Mouse (Mus musculus): Measurements from ENCODE around the gene Th. TPM values are rescaled to one million over a fixed set of nuclear protein-coding genes. Genes with fewer than 3 reads are reported as not detected.

Gene Th
- total RNA-seq (2018; cell fraction: chromatin; rRNA removed) = not detected
- total RNA-seq (2018; cell fraction: cytosol; rRNA removed) = not detected
- total RNA-seq (2018; cell fraction: nucleus; rRNA removed) = not detected
- polyA plus RNA-seq (2018) = not detected in 3 replicates

- no peak within 1 kb of the TSS for H3K27ac ChIP-seq
- 88% methylated on average over 3 of the region's 3 CpGs for WGBS (ENCODE audit: missing documents)
Measured at GRCm38 (mm10) chr7:142931028-142931427, at the start of gene Th. Gene Th, minus strand, starts transcription at chr7:142931128.

DNA sequence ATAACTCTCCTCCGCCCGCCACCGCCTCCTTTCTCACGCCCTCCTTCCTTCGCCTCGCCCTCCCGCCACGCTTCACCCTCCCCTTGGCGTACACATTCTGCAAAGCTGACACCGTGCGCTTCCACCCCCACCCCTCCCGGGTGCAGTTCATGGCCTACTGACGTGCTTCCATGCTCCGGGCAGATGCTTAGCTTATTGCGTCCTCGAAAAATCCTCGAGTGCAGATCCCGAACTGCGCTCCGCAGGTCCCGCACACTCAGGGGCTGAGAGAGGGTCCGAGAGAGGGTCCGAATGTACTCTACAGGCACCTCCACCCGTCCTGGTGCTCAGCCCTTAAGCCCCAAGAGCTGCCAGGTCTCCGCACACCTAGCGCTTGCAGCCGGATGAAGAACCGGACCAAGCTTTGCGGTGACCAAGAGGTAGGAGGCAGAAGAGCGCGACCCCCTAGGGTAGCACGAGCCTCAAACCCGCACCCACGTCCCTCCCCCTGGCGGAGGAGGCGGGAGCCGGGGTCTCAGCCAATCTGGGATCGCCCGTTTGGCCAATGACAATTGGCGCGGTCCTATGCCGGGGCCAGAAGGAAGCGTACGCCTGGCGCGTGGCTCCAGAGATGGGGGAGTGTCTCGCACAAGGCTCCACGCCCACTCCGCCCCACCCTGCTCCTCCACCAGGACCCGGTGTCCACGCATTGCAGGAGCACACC, 38.0 kb upstream of the Th start, which contains the start of gene Ascl2:
Ascl2 (minus strand) TSS at position 456 of the 703 bp plus-strand sequence.
- 4% methylated on average over 51 of the region's 51 CpGs for WGBS (ENCODE audit: missing documents)
- H3K4me3 ChIP-seq (ENCODE audit: inconsistent target) = peak within 1 kb of the TSS; percentile 5; the same call in 1 of the 2 replicates

More at GRCm38 (mm10) chr7:142931028-142931427, at the start of gene Th:
- Histone ChIP-seq H3K36me3 (ENCODE audit: inconsistent target) (no peaks in the 10 kb centered on the region), H3K79me2 (ENCODE audit: inconsistent target) (no peaks in the 10 kb centered on the region), H3K4me3 (ENCODE audit: inconsistent target) (no peak within 1 kb of the TSS)

DNA sequence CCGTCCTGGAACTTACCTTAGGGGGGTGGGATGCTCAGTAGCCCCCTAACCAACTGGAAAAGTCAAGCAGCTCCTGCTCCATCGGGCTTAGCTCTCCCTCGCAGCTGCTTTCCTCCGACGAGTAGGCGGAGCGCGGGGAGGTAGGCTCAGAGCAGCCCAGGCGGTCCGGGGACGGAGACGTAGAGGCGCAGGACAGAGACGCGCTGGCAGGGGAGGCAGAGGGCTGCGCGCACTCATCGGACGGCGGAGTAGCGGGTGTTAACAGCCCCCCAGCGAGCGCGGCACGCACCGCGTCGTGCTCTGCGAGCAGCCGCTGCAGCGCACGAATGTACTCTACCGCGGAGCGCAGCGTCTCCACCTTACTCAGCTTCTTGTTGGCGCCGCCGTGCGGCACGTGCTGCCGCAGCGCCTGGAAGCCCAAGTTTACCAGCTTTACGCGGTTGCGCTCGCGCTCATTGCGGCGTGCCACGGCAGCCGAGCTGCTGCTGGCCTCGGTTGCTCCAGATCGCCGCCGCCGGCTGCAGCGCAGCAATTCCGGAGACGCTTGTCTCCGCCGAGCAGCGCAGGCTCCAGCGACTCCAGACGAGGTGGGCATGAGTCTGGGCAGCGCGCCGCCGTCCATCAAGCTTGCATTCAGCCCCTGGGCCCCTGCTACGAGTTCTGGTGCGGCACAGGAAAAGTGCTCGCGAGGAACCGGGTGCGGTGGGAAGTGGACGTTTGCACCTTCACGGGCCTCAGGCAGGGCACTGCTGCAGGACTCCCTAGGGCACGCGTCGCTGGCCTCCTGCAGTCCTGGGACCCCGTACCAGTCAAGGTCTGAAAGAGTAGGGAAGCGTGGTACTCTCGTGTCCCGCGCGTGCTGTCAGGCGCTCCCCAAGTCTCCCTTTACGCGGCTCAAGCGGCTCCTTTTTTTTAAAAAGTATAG, 37.2 kb upstream of the Th start:
- Histone ChIP-seq H3K36me3 (ENCODE audit: inconsistent target) (no peaks in the 10 kb centered on the region), H3K27ac (no peak overlapping the region), H3K4me3 (ENCODE audit: inconsistent target) (peak overlapping the region; percentile 5; the same call in 1 of the 2 replicates), H3K79me2 (ENCODE audit: inconsistent target) (no peaks in the 10 kb centered on the region)
- WGBS (ENCODE audit: missing documents) = under 1% methylated on average over 89 of the region's 90 CpGs

More for the DNA sequence above, 38.0 kb upstream of the Th start, which contains the start of gene Ascl2:
- H3K79me2 ChIP-seq (ENCODE audit: inconsistent target) = no peaks in the 10 kb centered on the region
- H3K27ac ChIP-seq = no peak within 1 kb of the TSS
- H3K36me3 ChIP-seq (ENCODE audit: inconsistent target) = no peaks in the 10 kb centered on the region

DNA sequence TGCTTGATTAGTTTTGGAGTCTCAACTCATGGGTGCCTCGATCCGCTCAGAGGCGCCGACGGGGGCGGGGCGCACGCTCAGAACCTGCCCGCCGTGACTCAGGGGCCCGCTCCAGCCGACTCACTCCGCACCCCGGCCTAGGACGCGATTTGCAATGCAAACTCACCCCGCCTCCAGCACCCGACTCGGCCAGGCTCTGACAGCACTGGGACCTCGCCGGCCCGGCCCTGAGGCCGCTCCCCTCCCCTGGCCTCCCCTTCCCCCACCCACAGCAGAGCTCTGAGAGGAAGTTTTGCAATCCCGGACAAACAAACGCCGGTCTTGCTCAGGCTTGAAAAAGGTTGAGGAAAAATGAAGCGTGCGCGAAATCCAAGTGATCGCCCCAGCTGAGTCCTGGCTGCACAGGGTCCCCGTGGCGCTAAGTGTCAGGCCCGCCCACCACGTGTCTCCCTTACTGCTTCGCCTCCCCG, 36.5 kb upstream of the Th start:
- 3% methylated on average over 30 of the region's 36 CpGs for WGBS (ENCODE audit: missing documents)
- no peak overlapping the region for H3K4me3 ChIP-seq (ENCODE audit: inconsistent target)
- no peaks in the 10 kb centered on the region for H3K79me2 ChIP-seq (ENCODE audit: inconsistent target)
- no peak overlapping the region for H3K27ac ChIP-seq
- H3K36me3 ChIP-seq (ENCODE audit: inconsistent target) = no peaks in the 10 kb centered on the region

- Histone ChIP-seq H3K27ac (no peak overlapping the region), H3K4me3 (ENCODE audit: inconsistent target) (no peak overlapping the region), H3K79me2 (ENCODE audit: inconsistent target) (no peaks in the 10 kb centered on the region), H3K36me3 (ENCODE audit: inconsistent target) (no peaks in the 10 kb centered on the region)
- 92% methylated on average over 4 of the region's 4 CpGs for WGBS (ENCODE audit: missing documents)
Measured at GRCm38 (mm10) chr7:142959752-142960151, 28.8 kb upstream of the Th start.

GRCm38 (mm10) chr7:142958817-142959216, 27.9 kb upstream of the Th start:
- H3K4me3 ChIP-seq (ENCODE audit: inconsistent target) = no peak overlapping the region
- H3K27ac ChIP-seq = no peak overlapping the region
- H3K79me2 ChIP-seq (ENCODE audit: inconsistent target) = no peaks in the 10 kb centered on the region
- WGBS (ENCODE audit: missing documents) = 6% methylated on average over 1 of the region's 1 CpGs
- no peaks in the 10 kb centered on the region for H3K36me3 ChIP-seq (ENCODE audit: inconsistent target)

DNA sequence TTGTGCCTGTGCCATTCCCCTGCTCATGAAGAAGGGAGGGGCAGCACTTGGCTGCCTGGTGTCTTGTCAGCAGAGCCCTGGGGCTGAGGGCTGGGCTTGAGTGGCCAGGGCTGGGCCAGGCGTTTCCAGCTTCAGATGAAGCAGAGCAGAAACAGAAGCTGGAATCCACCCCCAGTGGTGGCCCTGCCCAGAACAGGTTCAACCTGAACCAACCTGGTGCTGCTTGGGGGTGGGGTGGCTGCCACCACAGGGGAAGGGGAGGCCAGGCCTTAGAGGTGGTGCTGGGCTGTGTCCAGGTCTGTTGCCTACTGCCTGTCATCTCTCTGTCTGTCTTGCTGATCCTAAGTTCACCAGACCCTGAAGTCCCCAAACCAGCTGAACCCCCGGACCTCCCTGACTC, 25.1 kb upstream of the Th start:
- Histone ChIP-seq H3K4me3 (ENCODE audit: inconsistent target) (no peak overlapping the region), H3K36me3 (ENCODE audit: inconsistent target) (no peaks in the 10 kb centered on the region), H3K79me2 (ENCODE audit: inconsistent target) (no peaks in the 10 kb centered on the region), H3K27ac (no peak overlapping the region)
- WGBS (ENCODE audit: missing documents) = 85% methylated on average over 2 of the region's 2 CpGs

DNA sequence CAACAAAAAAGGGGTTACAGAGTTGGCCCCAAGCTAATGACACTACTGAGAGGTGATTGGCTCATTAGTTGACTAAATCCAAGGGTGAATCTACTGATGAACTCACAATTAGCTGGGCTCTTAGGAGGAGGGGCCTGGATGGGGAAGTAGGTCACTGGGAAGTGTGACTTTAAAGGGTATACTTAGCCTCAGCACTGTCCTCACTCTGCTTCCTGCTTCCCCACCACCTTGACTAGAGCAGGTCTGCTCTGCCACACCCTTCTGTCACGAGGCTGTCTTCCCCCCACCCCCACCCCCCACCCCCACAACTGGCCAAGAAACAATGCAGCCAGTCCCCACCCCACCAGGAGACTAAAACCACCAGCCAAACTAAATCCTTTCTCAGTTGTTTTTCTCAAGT, 18.6 kb upstream of the Th start:
- no peaks in the 10 kb centered on the region for H3K79me2 ChIP-seq (ENCODE audit: inconsistent target)
- no peaks in the 10 kb centered on the region for H3K36me3 ChIP-seq (ENCODE audit: inconsistent target)
- WGBS (ENCODE audit: missing documents) = 0% methylated on average over 1 of the region's 1 CpGs
- no peak overlapping the region for H3K4me3 ChIP-seq (ENCODE audit: inconsistent target)
- no peak overlapping the region for H3K27ac ChIP-seq

GRCm38 (mm10) chr7:142937631-142938030, 6.7 kb upstream of the Th start:
- Histone ChIP-seq H3K4me3 (ENCODE audit: inconsistent target) (no peak overlapping the region), H3K79me2 (ENCODE audit: inconsistent target) (no peaks in the 10 kb centered on the region), H3K36me3 (ENCODE audit: inconsistent target) (no peaks in the 10 kb centered on the region), H3K27ac (no peak overlapping the region)

GRCm38 (mm10) chr7:142935708-142936107, 4.8 kb upstream of the Th start:
- Histone ChIP-seq H3K27ac (no peak overlapping the region), H3K79me2 (ENCODE audit: inconsistent target) (no peaks in the 10 kb centered on the region), H3K36me3 (ENCODE audit: inconsistent target) (no peaks in the 10 kb centered on the region), H3K4me3 (ENCODE audit: inconsistent target) (no peak overlapping the region)
- 93% methylated on average over 14 of the region's 14 CpGs for WGBS (ENCODE audit: missing documents)

DNA sequence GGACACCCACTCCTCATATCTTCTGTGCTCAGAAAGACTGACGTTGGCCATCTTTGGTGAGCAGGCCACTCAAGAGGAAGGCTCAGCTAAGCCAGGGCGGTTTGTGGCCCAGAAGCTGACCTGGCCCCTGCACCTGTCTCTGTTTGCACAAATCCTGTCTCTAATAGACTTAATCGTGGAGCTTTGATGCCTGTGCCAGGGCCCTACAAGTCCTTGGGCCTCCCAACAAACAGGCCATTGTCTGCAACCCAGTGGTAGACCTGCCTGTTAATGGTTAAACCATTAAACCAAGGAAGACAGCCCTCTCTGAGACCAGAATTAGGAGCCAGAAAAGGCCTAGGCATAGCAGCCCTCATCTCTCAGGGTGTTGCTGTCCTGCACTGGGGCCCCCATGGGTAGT, 1.5 kb upstream of the Th start:
- H3K36me3 ChIP-seq (ENCODE audit: inconsistent target) = no peaks in the 10 kb centered on the region
- H3K4me3 ChIP-seq (ENCODE audit: inconsistent target) = no peak overlapping the region
- H3K79me2 ChIP-seq (ENCODE audit: inconsistent target) = no peaks in the 10 kb centered on the region
- 90% methylated on average over 3 of the region's 3 CpGs for WGBS (ENCODE audit: missing documents)
- H3K27ac ChIP-seq = no peak overlapping the region

DNA sequence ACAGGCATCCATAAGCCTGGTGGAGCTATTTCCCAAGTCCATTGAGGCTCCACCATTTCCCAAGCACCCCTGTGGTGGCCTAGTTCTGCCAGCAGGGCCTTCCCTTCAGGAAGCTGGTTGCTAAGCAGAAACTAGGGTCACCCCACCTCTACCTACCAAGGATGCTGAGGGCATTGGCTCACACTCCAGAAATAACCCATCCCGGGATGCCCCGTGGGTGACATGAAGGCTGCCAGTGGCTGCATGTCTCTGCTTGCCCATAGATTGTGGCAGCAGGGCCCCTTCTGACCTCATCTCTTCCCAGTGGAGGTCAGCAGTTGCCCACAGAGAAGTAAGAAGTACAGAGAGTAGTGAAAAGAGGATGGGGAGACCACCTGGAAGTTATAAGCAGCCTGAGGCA, 1.4 kb downstream of the Th start:
- H3K36me3 ChIP-seq (ENCODE audit: inconsistent target) = no peaks in the 10 kb centered on the region
- H3K27ac ChIP-seq = no peak overlapping the region
- H3K4me3 ChIP-seq (ENCODE audit: inconsistent target) = no peak overlapping the region
- no peaks in the 10 kb centered on the region for H3K79me2 ChIP-seq (ENCODE audit: inconsistent target)
- 100% methylated on average over 2 of the region's 2 CpGs for WGBS (ENCODE audit: missing documents)

DNA sequence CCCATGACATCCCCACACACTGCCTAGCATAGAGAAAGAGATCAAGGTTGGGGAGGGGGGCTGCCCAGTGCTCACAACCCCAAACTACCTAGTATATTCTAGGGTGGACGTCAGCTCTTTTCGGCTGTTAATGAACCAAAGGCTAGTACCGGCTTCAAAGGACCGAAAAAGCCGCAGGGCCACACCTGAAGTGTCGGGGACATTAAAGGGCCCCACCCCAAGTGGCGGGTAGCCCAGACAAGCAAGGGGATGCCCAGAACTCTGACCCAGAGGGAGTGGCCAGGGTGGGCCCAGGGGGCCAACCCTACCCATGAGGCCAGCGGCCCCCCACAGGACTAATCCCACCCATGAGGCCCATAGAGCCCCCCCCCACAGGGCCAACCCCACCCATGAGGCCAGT, 3.6 kb downstream of the Th start:
- Histone ChIP-seq H3K79me2 (ENCODE audit: inconsistent target) (no peaks in the 10 kb centered on the region), H3K36me3 (ENCODE audit: inconsistent target) (no peaks in the 10 kb centered on the region), H3K4me3 (ENCODE audit: inconsistent target) (no peak overlapping the region), H3K27ac (no peak overlapping the region)
- 96% methylated on average over 8 of the region's 8 CpGs for WGBS (ENCODE audit: missing documents)

- no peaks in the 10 kb centered on the region for H3K79me2 ChIP-seq (ENCODE audit: inconsistent target)
- no peak overlapping the region for H3K27ac ChIP-seq
- 37% methylated on average over 8 of the region's 8 CpGs for WGBS (ENCODE audit: missing documents)
- H3K36me3 ChIP-seq (ENCODE audit: inconsistent target) = no peaks in the 10 kb centered on the region
- no peak overlapping the region for H3K4me3 ChIP-seq (ENCODE audit: inconsistent target)
Measured at GRCm38 (mm10) chr7:142918641-142919628, 12.0 kb downstream of the Th start.

Measured in macrophage (primary cell).